Mouse (Mus musculus) lung, adult 2 months (tissue): ENCODE results near the gene Tbl1xr1.

Source experiments
- CTCF ChIP-seq: fragments of 200-500 bp; IDR thresholded peaks from 2 replicates; pipeline ENCODE4 v1.5.1; 2011; ENCODE audit warnings: mild to moderate bottlenecking, low read length, control low read depth; ENCODE audit not compliant: insufficient read depth
- POLR2A ChIP-seq: fragments of 200-500 bp; IDR thresholded peaks from 2 replicates; pipeline ENCODE4 v1.6.1; 2011; ENCODE audit warnings: low read depth, mild to moderate bottlenecking, control low read depth, low read length, borderline replicate concordance; ENCODE audit errors: extremely low read depth

- TF ChIP-seq CTCF = no peak
- no peak for TF ChIP-seq POLR2A
Observed at GRCm38 (mm10) chr3:22133626-22134025, 57.2 kb downstream of the Tbl1xr1 start.
